Mouse (Mus musculus) embryonic facial prominence, embryonic 14.5 days (tissue): ENCODE measurements around the gene Tubb2b. TPM values are rescaled to one million over a fixed set of nuclear protein-coding genes. Genes with fewer than 3 reads are reported as not detected.

Experiments used
- ATAC-seq: fragments of 200-750 bp; cut with Nextera tagmentation; 2 replicates; pipeline ENCODE4 v1.8.0; 2017; ENCODE audit warnings: low read depth, moderate number of reproducible peaks, moderate TSS enrichment
- DNase-seq: peaks from one replicate; pipeline ENCODE4 v3.0.0-alpha.2; 2015; ENCODE audit warnings: low spot score
- H3K27ac ChIP-seq: fragments of 300-500 bp; sonication (generic); replicated peaks from 2 replicates; pipeline ENCODE4 v1.5.1; 2014; ENCODE audit warnings: low read depth, mild to moderate bottlenecking, low read length, moderate library complexity
- H3K27me3 ChIP-seq: fragments of 300-500 bp; sonication (generic); replicated peaks from 2 replicates; pipeline ENCODE4 v1.6.1; 2014; ENCODE audit warnings: low read length; ENCODE audit not compliant: control insufficient read depth, insufficient read depth
- H3K36me3 ChIP-seq: fragments of 300-500 bp; sonication (generic); 2 replicates; pipeline ENCODE4 v1.6.1; 2014; ENCODE audit warnings: low read length, mixed read lengths; ENCODE audit not compliant: control insufficient read depth, insufficient read depth
- H3K4me1 ChIP-seq: fragments of 300-500 bp; sonication (generic); 2 replicates; pipeline ENCODE4 v1.6.1; 2014; ENCODE audit warnings: antibody characterized with exemption, low read length; ENCODE audit not compliant: control insufficient read depth, insufficient read depth
- H3K4me2 ChIP-seq: fragments of 300-500 bp; sonication (generic); 2 replicates; pipeline ENCODE4 v1.6.1; 2014; ENCODE audit warnings: low read depth, mild to moderate bottlenecking, low read length, moderate library complexity, mixed read lengths
- H3K4me3 ChIP-seq: fragments of 300-500 bp; sonication (generic); 2 replicates; pipeline ENCODE4 v1.5.1; 2014; ENCODE audit warnings: low read depth, mild to moderate bottlenecking, low read length
- H3K9ac ChIP-seq: fragments of 300-500 bp; sonication (generic); 2 replicates; pipeline ENCODE4 v1.6.1; 2014; ENCODE audit warnings: low read depth, mild to moderate bottlenecking, low read length, moderate library complexity, mixed read lengths
- H3K9me3 ChIP-seq: fragments of 300-500 bp; sonication (generic); 2 replicates; pipeline ENCODE4 v1.6.1; 2016; ENCODE audit warnings: low read length; ENCODE audit not compliant: control insufficient read depth
- WGBS: fragments of 180-500 bp; shearing (Covaris S2); extraction: QIAGEN DNeasy Blood & Tissue Kit; methylation state at CpG from one replicate; pipeline ENCODE4 v1.1.7; 2014; 5-methylcytosine and 5-hydroxymethylcytosine counted together
- polyA plus RNA-seq: library from polyadenylated mRNA; unstranded; fragments of >200 nt; fragmentation: Nextera tagmentation; extraction: Ambion mirVana; gene quantifications from 2 replicates; pipeline ENCODE4 v1.2.1, GENCODE M21; 2014

The Tubb2b gene
- polyA plus RNA-seq, 1 experiment from 2014 or later = 52.1 TPM

DNA sequence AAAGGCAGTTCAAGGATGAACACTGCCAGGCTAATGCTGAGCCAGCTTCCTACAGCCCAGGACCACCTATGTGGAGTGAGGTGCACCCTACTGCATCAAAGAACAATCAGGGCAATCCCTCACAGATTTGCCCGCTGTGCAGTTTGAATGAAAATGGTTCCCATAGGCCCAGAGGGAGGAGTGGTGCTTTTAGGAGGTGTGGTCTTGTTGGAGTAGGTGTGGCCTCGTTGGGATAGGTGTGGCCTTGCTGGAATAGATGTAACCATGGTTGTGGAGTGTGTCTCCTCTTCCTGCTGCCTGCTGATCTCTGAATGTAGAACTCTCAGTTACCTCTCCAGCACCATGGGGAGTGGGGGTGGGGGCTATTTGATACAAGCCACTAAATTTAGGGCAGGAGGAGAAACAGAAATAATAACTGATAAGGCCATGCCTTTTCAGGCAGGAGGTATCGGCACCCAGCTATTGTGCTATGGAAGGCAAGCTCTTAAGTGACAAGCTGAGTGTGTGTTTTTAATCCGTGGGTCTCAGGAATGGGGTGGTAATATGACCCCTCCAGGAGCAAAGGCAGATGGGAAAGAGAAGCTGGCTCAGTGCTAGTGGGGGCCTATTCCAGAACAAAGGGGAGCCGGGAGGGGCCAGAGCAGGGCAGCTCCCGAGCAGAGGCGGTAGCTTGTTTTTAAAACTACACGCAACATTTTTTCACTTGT is 26.0 kb upstream of the Tubb2b start:
- H3K9me3 ChIP-seq = no peaks in the 10 kb centered on the region
- 40% methylated on average over 8 of the region's 8 CpGs for WGBS
- 0 out of 2 replicates have a peak overlapping the region, but pooled peaks have one; percentile 10 for H3K4me2 ChIP-seq
- H3K36me3 ChIP-seq = no peaks in the 10 kb centered on the region
- 0 out of 2 replicates have a peak overlapping the region, but pooled peaks have one; percentile 26 for H3K9ac ChIP-seq
- peak overlapping the region; percentile 71 for H3K27ac ChIP-seq
- DNase-seq (peak; percentile 73), ATAC-seq (peak; percentile 86)
- no peak overlapping the region for H3K4me3 ChIP-seq
- H3K27me3 ChIP-seq = no peaks in the 10 kb centered on the region
- peaks cover 10% of the 10 kb centered on the region for H3K4me1 ChIP-seq

- peak; percentile 68 for DNase-seq
- Histone ChIP-seq H3K9ac (0 out of 2 replicates have a peak overlapping the region, but pooled peaks have one; percentile 48), H3K27me3 (no peaks in the 10 kb centered on the region), H3K4me1 (peaks cover 14% of the 10 kb centered on the region), H3K4me3 (peak overlapping the region; percentile 18; the same call in 1 of the 2 replicates), H3K4me2 (peak overlapping the region; percentile 39), H3K36me3 (no peaks in the 10 kb centered on the region), H3K27ac (peak overlapping the region; percentile 49; the same call in 1 of the 2 replicates), H3K9me3 (no peaks in the 10 kb centered on the region)
- ATAC-seq = no peak
- 26% methylated on average over 3 of the region's 3 CpGs for WGBS
Measured at GRCm38 (mm10) chr13:34154931-34155272, 24.6 kb upstream of the Tubb2b start.

- Histone ChIP-seq H3K27ac (peak overlapping the region; percentile 49; the same call in 1 of the 2 replicates), H3K27me3 (no peaks in the 10 kb centered on the region), H3K36me3 (no peaks in the 10 kb centered on the region), H3K4me1 (peaks cover 19% of the 10 kb centered on the region), H3K4me3 (peak overlapping the region; percentile 18; the same call in 1 of the 2 replicates), H3K9ac (0 out of 2 replicates have a peak overlapping the region, but pooled peaks have one; percentile 48), H3K4me2 (peak overlapping the region; percentile 39), H3K9me3 (no peaks in the 10 kb centered on the region)
- 54% methylated on average over 13 of the region's 13 CpGs for WGBS
- peak; percentile 77 for DNase-seq
- peak; percentile 31 for ATAC-seq
Measured at GRCm38 (mm10) chr13:34154217-34154930, 24.1 kb upstream of the Tubb2b start.

DNA sequence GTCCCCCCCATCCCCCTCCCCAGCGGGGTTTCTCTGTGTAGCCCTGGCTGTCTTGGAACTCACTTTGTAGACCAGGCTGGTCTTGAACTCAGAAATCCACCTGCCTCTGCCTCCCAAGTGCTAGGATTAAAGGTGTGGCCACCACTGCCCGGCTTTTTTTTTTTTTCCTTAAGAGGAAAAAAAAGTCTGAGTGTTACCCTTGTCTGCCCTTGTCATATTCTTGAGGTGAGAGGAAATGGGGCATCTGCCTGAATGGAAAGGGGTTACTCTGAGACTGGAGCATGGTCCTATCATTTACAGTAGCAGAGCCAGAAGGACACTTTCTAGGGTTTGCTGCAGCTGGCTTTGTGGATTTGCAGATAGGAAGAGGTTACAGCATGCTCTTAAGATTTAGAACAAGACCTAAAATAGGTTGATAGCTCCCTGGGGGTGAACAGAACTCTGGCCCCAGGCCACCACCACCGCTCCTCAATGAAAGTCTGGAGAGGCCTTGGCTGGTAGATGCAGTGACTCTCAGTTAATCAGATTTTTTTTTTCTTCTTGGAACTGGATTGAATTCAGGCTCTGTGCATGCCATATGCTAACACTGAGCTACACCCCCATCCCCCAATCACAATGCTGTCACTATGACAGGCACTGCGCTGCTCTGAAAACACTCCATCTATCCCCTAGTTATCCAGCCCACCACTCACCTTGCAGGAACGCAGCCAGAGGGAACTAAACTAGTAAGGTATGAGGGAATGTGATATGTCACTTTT is 23.2 kb upstream of the Tubb2b start:
- H3K4me2 ChIP-seq = no peak overlapping the region
- H3K36me3 ChIP-seq = no peaks in the 10 kb centered on the region
- H3K9me3 ChIP-seq = no peaks in the 10 kb centered on the region
- no peak overlapping the region for H3K27ac ChIP-seq
- H3K4me1 ChIP-seq = peaks cover 21% of the 10 kb centered on the region
- no peak overlapping the region for H3K9ac ChIP-seq
- DNase-seq = no peak
- no peak for ATAC-seq
- no peak overlapping the region for H3K4me3 ChIP-seq
- 70% methylated on average over 4 of the region's 5 CpGs for WGBS
- H3K27me3 ChIP-seq = no peaks in the 10 kb centered on the region

GRCm38 (mm10) chr13:34152695-34153094 is 22.4 kb upstream of the Tubb2b start:
- H3K9me3 ChIP-seq = no peaks in the 10 kb centered on the region
- no peaks in the 10 kb centered on the region for H3K36me3 ChIP-seq
- H3K9ac ChIP-seq = no peak overlapping the region
- peaks cover 21% of the 10 kb centered on the region for H3K4me1 ChIP-seq
- no peaks in the 10 kb centered on the region for H3K27me3 ChIP-seq
- ATAC-seq = no peak
- no peak overlapping the region for H3K4me2 ChIP-seq
- no peak overlapping the region for H3K27ac ChIP-seq
- WGBS = 61% methylated on average over 7 of the region's 7 CpGs
- no peak overlapping the region for H3K4me3 ChIP-seq
- DNase-seq = no peak

- Histone ChIP-seq H3K4me2 (no peak overlapping the region), H3K36me3 (no peaks in the 10 kb centered on the region), H3K27ac (no peak overlapping the region), H3K9me3 (no peaks in the 10 kb centered on the region), H3K9ac (no peak overlapping the region), H3K4me3 (no peak overlapping the region), H3K27me3 (no peaks in the 10 kb centered on the region), H3K4me1 (peaks cover 16% of the 10 kb centered on the region)
- WGBS = 100% methylated on average over 1 of the region's 1 CpGs
- DNase-seq = no peak
- no peak for ATAC-seq
Measured at GRCm38 (mm10) chr13:34151425-34151824, 21.2 kb upstream of the Tubb2b start.

DNA sequence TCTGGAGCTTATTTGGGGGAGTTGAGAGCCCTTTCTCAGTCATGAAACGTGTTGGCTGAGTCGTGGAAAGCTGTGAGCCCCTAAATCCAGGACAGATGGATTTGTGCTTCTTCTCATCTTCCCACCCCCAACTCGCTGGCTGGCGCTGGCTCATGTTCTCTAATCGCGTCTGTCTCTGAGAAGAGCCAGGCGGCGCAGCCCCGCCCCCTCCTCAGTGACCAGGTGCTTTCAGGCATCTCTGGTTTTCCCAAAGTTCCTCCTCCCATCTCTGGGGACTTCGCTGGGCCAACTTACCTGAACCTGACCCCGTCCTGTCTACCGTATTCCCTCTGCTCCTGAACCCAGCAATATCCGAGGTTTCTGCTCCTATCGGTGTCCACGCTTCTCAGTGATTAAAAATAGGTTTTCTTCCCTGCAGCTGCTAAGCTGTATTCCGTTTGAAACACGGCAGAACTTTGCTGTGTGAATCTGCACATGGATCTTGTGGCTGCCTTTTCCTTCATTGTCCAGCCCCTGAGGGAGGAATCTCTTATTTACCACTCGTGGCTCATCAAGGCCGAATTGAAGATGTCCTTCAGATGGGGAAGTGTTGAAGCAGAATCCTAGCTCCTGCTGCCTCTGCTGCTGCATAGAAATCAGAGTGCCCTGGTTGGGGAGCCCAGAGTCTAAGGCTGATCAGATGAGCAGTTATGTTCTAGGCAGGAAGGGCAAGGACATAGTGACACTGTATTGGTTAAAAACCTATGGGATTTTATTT is 20.2 kb upstream of the Tubb2b start:
- H3K9ac ChIP-seq = peak overlapping the region; percentile 39; the same call in 1 of the 2 replicates
- H3K4me3 ChIP-seq = peak overlapping the region; percentile 22
- 8% methylated on average over 19 of the region's 19 CpGs for WGBS
- no peaks in the 10 kb centered on the region for H3K27me3 ChIP-seq
- DNase-seq = peak; percentile 79
- peak overlapping the region; percentile 59 for H3K4me2 ChIP-seq
- H3K4me1 ChIP-seq = peaks cover 15% of the 10 kb centered on the region
- peak; percentile 47 for ATAC-seq
- no peaks in the 10 kb centered on the region for H3K9me3 ChIP-seq
- peak overlapping the region; percentile 86 for H3K27ac ChIP-seq
- no peaks in the 10 kb centered on the region for H3K36me3 ChIP-seq
